Mouse (Mus musculus) olfactory bulb, adult 2 months (tissue): ENCODE measurements around the gene Fign.

ENCODE experiments used
- CTCF ChIP-seq: fragments of 200-500 bp; IDR thresholded peaks from 2 replicates; pipeline ENCODE4 v1.5.1; 2012; ENCODE audit warnings: low read depth, mild to moderate bottlenecking, low read length, moderate library complexity; ENCODE audit not compliant: insufficient read depth
- POLR2A ChIP-seq: fragments of 200-500 bp; IDR thresholded peaks from 2 replicates; pipeline ENCODE4 v1.6.1; 2012; ENCODE audit warnings: mild to moderate bottlenecking, low read depth, low read length, moderate library complexity; ENCODE audit not compliant: insufficient read depth

DNA sequence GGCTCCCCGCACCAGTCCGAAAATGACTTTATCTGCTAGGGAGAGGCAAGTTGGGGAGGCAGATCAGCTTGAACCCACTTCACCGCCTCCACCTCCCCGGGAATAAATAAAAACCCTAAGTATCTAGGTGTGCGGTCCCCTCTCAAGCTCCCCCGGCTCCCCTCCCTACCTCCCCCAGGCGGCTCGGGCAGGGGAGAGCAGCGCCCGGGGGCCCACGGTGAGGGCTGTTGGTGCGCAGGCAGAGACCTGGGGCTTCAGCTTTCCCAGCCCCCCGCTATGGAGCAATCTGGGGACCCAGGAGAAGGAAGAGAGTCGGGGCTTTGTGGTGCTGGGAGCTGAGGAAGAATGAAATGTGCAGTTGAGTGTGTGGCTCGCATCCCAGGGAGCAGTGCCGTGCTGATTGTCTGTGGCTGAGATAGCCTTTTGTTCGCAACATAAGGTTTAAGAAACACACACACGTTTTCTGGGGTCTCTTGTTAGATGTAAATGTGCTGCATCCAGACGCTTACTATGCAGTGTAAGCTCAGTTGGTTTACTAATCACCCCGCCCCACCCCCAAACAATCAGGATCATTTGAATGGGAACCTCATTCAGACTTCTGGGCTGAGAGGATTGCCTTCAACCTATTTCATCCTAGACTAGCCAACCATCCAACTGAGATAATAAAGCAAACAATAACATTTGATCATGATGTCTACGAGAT is 931 bp upstream of the Fign start:
- TF ChIP-seq POLR2A: no peak
- TF ChIP-seq CTCF: peak; percentile 14; the same call in 1 of the 2 replicates
